Mouse (Mus musculus): Measurements from ENCODE around the gene Pfkfb3. TPM values are rescaled to one million over a fixed set of nuclear protein-coding genes. Genes with fewer than 3 reads are reported as not detected.
"Not testable (repeated sequence)": the region's sequence is repeated elsewhere in the genome, so short reads cannot be mapped to it uniquely, and the experiment has no call there.

The Pfkfb3 gene
- total RNA-seq, 2 experiments from 2014 or later: 162 to 232 TPM

DNA sequence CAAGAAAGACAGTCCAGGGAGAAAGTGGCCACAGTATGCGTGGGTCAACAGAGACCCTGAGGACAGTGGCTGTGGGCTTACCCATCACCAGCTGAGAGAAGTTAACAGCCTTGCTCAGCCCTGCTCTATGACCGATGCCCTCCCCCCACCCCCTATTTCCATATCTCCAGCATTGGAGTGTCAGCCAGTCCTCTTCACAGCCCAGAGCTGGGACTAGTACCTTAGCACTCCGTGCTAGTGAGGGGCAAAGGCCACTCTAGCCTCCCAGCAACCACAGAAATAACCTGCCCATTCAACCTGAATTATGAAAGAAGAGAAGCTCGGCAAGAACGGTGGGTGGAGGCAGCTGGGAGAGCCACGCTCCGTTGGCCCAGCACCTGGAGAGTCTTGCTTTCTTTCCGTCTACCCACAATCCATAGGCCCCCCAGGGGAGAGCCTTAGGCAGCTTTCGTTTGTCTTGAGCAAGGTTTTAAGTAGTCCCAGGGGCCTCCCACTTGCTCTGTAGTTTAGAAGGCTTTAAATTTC lies 1.5 kb downstream of the Pfkfb3 start:
- DNase-seq (ENCODE audit: low spot score in 2 of 2): no peak

GRCm38 (mm10) chr2:11551726-11552125 lies 2.2 kb downstream of the Pfkfb3 start:
- DNase-seq (ENCODE audit: low spot score in 2 of 2): no peak

- no peak for DNase-seq (ENCODE audit: low spot score in 2 of 2)
Observed at GRCm38 (mm10) chr2:11548508-11548907, 5.4 kb downstream of the Pfkfb3 start.

DNA sequence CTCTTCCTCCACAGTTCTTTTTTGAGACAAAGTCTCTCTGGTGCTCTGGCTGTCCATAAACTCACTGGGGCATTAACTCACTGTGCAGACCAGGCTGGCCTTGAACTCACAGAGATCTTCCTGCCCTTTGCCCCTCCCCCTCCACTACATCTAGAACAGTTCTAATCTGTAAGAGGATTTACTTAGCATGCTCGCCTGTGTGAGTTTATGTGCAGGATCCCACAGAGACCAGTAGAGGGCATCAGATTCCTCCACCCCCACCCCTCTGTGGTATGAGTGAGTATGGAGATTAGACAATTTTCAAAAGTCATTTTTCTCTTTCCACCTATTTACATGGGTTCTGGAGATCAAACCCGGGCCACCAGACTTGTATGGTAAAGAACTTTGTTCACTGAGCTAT lies 6.3 kb downstream of the Pfkfb3 start:
- DNase-seq (ENCODE audit: low spot score in 2 of 2): no peak

DNA sequence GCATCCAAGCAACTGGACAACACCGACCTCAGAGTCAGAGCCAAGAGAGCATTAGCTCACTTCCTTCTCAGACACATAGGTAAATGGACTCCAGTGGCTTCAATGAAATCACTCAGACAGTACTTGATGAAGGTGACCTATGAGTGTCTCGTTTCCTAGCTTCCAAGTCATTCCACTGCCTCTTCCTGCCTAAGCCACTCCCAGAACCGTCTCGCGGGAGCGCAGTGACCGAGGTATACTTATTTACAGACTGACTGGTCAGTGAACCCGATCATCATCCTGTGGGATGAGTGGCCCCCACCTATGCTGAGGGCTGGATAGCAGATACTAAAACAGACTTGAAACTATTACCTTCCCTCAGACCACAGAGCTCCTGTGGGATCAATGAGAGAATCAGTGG lies 7.8 kb downstream of the Pfkfb3 start:
- DNase-seq (ENCODE audit: low spot score in 2 of 2): no peak

DNA sequence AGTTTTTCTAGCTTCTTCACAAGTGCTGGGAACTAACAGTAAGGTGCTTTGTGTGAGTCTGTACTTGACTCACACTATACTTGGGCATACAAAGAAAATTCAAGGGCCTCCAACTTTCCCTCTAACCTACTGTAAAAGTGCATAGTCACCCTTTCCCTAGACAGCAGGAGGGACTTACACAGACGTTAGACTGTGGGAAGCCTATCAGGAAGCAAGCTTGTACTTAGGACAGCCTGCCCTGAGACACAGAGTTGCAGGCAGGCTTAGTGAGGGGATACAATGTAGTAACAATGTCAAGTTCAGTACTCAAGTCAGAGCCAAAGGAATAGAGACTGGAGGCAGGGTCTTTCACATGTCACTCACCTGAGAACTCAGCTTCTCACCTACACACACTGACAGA lies 8.5 kb downstream of the Pfkfb3 start:
- DNase-seq (ENCODE audit: low spot score in 2 of 2): no peak

DNA sequence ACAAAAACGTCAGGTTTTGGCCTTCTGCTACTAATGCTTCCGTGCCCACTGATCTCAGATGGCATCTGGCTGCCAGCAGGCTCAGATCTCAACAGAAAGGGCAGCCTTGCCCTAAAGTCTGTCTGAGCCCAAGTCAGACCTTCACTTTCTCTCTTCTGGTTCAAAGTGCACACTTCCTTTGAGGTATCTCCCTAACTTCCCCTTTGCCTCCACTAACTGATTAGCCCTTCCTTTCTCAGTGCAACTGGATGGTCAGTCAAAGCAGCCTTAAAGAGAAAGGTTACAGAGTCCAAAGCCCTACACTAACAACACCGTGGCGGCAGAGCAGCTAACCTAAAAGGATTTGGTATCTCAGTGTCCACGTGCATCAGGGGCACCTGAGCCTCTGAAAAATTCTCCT lies 9.5 kb downstream of the Pfkfb3 start:
- DNase-seq (ENCODE audit: low spot score in 2 of 2): no peak

DNA sequence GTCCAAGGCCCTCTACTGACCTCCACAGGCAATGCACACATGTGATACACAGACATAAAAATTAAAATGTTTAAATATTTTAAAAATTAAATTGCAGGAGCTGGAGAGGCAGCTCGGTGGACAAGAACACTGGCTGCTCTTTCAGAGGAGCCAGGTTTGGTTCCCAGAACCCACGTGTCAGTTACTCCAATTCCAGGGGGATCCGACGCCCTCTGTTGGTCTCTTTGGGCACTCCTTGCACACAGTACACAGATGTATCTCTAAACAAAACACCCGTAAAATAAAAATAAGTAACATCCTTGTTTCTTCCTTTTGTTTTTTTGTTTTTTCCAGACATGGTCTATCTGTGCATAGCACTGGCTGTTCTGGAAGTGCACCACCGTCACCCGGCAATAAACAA lies 10.7 kb downstream of the Pfkfb3 start:
- no peak for DNase-seq (ENCODE audit: low spot score in 2 of 2)

DNA sequence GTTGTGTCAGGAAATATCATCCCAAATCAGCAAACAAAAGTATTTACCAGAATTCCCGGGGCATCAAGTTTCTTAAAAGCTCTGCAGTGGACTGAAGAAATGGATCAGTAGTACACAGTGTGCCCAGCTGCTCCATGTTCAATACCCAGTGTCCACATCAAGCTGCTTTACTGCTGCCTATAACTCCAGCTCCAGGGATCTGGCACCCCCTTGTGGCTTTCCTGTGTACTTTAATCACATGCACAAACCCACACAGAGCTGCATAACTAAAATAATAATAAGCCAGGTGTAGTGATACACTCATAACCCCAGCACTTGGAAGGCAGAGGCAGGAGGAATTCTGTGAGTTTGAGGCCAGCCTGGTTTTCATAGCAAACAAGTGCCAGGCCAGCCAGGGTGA lies 11.2 kb downstream of the Pfkfb3 start:
- peak; percentile 77 to 80 for DNase-seq (ENCODE audit: low spot score in 2 of 2)

- no peak for DNase-seq (ENCODE audit: low spot score in 2 of 2)
Observed at GRCm38 (mm10) chr2:11542121-11542520, 11.8 kb downstream of the Pfkfb3 start.

DNA sequence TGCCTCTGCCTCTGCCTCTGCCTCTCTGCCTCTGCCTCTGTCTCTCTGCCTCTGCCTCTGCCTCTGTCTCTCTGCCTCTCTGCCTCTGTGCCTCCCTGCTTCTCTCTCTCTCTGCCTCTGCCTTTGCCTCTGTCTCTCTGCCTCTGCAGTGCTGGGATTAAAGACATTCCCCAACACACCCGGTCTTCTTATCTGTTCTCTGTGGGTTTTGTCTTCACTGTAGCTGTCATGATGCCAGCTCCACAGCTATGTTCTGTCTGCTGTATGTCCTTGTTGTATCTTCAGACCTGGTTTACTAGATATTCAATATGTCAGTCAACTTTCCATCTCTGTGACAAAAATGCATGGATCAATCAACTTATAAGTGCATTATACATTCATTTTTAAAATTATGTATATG lies 12.3 kb downstream of the Pfkfb3 start:
- not testable (repeated sequence) for DNase-seq (ENCODE audit: low spot score in 2 of 2)

DNA sequence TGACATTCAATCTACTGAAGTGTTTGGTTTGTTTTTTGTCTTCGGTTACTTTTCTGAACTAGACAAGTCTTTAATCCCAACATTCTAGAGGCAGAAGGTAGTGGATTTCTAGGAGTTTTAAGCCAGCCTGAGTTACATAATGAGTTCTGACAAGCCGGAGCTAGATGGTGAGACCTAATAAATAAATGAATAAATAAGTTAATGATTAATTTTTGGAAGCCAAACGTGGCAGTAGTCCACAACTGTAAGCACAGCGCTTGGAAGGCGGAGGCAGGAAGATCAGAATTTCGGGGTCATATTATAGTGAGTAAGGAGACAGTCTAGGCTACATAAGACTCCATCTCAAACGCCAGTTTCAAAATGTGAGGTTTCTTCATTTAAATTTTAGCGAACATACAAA lies 17.9 kb downstream of the Pfkfb3 start:
- no peak for DNase-seq (ENCODE audit: low spot score in 2 of 2)

GRCm38 (mm10) chr2:11535412-11535928 lies 18.4 kb downstream of the Pfkfb3 start:
- peak; percentile 92 to 94 for DNase-seq (ENCODE audit: low spot score in 2 of 2)

GRCm38 (mm10) chr2:11534826-11535225 lies 19.1 kb downstream of the Pfkfb3 start:
- DNase-seq (ENCODE audit: low spot score in 2 of 2): peak in 1 of 2 experiments; percentile 32

GRCm38 (mm10) chr2:11530101-11530500 lies 23.8 kb downstream of the Pfkfb3 start:
- DNase-seq (ENCODE audit: low spot score in 2 of 2): peak; percentile 42 to 46

GRCm38 (mm10) chr2:11526063-11526462 lies 27.8 kb downstream of the Pfkfb3 start:
- DNase-seq (ENCODE audit: low spot score in 2 of 2): no peak

DNA sequence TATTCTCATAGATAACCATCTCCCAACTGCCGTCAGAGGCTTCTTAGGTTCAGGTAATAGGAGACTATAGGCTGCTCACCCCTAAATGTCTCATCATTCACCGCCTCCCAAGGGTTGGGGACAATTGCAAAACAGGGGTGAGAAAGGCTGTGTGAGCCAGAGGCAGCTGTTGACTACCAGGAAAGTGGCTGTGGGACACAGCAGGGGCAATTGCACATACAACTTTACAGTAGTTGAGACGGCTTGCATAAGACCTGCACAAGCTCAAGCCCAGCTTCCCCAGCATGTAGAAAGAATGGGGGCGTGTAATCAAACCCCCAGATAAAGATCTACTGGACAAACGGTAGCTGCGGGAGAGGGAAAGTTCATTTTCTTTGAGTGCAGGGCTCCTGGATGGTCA lies 29.1 kb downstream of the Pfkfb3 start:
- DNase-seq (ENCODE audit: low spot score in 2 of 2): no peak

DNA sequence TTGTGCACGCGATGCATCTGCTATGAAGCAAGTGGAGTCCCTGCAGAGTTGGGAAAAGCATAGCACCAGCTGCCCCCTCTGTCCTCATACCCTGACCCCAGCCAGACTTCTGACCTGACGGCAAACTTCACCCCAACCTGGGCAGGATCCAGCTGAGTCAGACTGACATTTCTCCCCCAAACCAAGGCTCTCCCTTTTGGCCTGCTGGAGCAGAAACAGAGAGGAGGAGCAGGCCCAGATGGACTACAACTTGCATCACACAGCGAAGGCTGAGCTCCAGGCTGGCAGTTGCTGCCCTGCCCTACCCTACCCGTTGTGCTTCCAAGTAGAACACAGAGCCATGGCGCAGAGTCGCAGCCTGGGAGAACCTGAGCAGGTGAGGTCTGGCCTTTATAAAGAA lies 32.1 kb downstream of the Pfkfb3 start:
- no peak for DNase-seq (ENCODE audit: low spot score in 2 of 2)

DNA sequence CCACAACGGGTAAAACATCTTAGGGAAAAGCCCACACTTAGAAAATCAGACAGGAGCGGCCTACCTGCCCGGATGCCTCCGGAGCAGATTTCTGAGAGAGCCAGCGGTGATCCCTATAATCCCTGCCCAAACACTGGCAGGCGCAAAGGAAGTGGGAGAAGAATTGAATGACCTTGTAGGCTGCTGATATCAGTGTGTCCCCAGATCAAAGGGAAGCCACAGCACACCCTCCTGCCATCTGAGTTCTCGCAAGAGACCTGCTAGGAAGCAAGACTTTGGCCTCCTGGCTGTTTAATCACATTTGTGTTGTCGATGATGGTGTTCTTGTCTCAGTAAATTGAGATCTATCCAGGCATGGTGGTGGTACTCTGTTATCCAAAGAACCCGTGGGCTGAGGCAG lies 33.1 kb downstream of the Pfkfb3 start:
- DNase-seq (ENCODE audit: low spot score in 2 of 2): no peak

DNA sequence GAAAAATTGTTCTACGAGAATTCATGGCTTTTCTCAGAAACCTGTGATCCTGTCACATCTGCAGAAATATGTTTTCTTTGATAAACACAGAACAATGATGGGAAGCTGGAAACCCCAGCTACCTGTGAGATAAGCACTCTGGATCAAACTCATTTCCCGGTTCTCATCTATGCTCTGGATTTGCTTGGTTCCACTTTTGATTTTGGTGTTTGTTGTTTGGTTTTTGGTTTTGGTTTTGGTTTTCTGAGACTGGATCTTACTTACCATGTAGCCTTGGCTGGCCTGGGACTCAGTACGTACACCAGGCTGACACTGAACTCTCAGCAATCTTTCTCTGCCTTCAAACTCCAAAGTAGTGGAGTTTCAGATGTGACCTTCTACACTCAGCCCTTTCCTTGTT lies 38.0 kb downstream of the Pfkfb3 start:
- DNase-seq (ENCODE audit: low spot score in 2 of 2): no peak

DNA sequence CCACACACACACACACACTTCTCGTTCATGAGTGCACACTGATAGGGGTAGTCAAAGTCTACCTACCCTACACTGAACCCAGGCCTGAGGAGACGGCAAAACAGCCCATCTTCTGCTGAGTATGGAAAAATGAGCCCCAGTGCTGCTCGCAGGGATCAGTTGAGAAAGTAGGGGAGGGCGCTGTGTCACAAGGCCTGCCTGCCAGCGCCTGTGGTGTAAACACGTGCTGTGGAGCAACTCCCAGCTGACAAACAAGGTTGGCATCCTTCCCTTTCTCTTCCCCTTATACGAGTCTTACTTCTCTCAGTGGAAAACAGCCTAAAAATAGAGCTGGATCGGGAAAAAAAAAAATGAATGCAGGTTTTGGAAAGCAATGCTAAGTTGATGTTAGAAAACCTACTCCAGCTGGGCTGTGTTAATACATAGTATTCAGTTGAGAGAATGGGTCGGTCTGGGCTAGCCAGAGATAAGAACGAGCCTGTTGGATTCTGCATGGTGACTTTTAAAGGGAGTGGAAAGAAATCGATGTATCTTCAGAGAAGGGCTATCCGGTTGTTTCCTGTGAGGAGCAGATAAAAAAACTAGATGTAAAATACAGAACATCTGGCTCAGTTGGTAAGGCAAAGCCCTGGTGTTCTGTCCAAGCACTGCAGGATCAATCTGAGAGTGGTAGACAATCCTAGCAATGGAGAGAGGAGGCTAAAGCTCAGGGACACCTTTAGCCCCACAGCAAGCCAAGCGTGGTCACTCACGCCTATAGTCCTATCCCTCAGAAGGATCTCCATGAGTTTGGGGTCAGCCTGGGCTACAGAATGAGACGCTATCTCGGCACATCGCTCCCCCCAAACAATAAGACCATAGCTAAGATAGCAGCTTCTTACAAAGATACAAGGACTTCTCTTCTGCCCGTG lies 40.6 kb downstream of the Pfkfb3 start:
- DNase-seq (ENCODE audit: low spot score in 2 of 2): peak; percentile 31 to 54

- DNase-seq (ENCODE audit: low spot score in 2 of 2): no peak
Observed at GRCm38 (mm10) chr2:11512127-11512526, 41.8 kb downstream of the Pfkfb3 start.

GRCm38 (mm10) chr2:11503736-11504135 lies 50.1 kb downstream of the Pfkfb3 start:
- DNase-seq (ENCODE audit: low spot score in 2 of 2): no peak
